Mouse (Mus musculus) embryonic facial prominence, embryonic 11.5 days (tissue): Measurements from ENCODE around the gene Agap2. TPM values are rescaled to one million over a fixed set of nuclear protein-coding genes. Genes with fewer than 3 reads are reported as not detected.

Experiments
- ATAC-seq: fragments of 200-750 bp; cut with Nextera tagmentation; replicated peaks from 2 replicates; pipeline ENCODE4 v1.8.0; 2017; ENCODE audit warnings: low read depth; ENCODE audit not compliant: insufficient number of reproducible peaks, low FRiP score, low TSS enrichment
- DNase-seq: peaks from one replicate; pipeline ENCODE4 v3.0.0-alpha.2; 2015; ENCODE audit warnings: low spot score
- H3K27ac ChIP-seq: fragments of 300-500 bp; sonication (generic); replicated peaks from 2 replicates; pipeline ENCODE4 v1.5.1; 2014; ENCODE audit warnings: mild to moderate bottlenecking, low read depth, low read length, control low read depth
- H3K27me3 ChIP-seq: fragments of 300-500 bp; sonication (generic); 2 replicates; pipeline ENCODE4 v1.6.1; 2014; ENCODE audit warnings: mild to moderate bottlenecking, low read length, moderate library complexity, mixed read lengths; ENCODE audit not compliant: control insufficient read depth, insufficient read depth
- H3K36me3 ChIP-seq: fragments of 300-500 bp; sonication (generic); replicated peaks from 2 replicates; pipeline ENCODE4 v1.6.1; 2014; ENCODE audit warnings: low read depth, mild to moderate bottlenecking, low read length, moderate library complexity, mixed read lengths; ENCODE audit not compliant: control insufficient read depth, insufficient read depth
- H3K4me1 ChIP-seq: fragments of 300-500 bp; sonication (generic); 2 replicates; pipeline ENCODE4 v1.6.1; 2014; ENCODE audit warnings: low read length, mixed read lengths; ENCODE audit not compliant: control insufficient read depth, insufficient read depth
- H3K4me2 ChIP-seq: fragments of 300-500 bp; sonication (generic); 2 replicates; pipeline ENCODE4 v1.6.1; 2014; ENCODE audit warnings: low read depth, mild to moderate bottlenecking, control low read depth, low read length, moderate library complexity
- H3K4me3 ChIP-seq: fragments of 300-500 bp; sonication (generic); 2 replicates; pipeline ENCODE4 v1.5.1; 2014; ENCODE audit warnings: low read depth, low read length, control low read depth
- H3K9ac ChIP-seq: fragments of 300-500 bp; sonication (generic); replicated peaks from 2 replicates; pipeline ENCODE4 v1.6.1; 2014; ENCODE audit warnings: mild to moderate bottlenecking, control low read depth, low read length
- H3K9me3 ChIP-seq: fragments of 300-500 bp; sonication (generic); replicated peaks from 2 replicates; pipeline ENCODE4 v1.6.1; 2016; ENCODE audit warnings: mild to moderate bottlenecking, low read length, inconsistent platforms, mixed read lengths; ENCODE audit not compliant: control insufficient read depth
- WGBS: fragments of 180-500 bp; shearing (Covaris S2); extraction: QIAGEN DNeasy Blood & Tissue Kit; methylation state at CpG from one replicate; pipeline ENCODE4 v1.1.7; 2014; 5-methylcytosine and 5-hydroxymethylcytosine counted together
- polyA plus RNA-seq: library from polyadenylated mRNA; unstranded; fragments of >200 nt; fragmentation: Nextera tagmentation; extraction: Ambion mirVana; gene quantifications from 2 replicates; pipeline ENCODE4 v1.2.1, GENCODE M21; 2014

Agap2 gene
- polyA plus RNA-seq: 0.80 and 0.95 TPM in 2 replicates

DNA sequence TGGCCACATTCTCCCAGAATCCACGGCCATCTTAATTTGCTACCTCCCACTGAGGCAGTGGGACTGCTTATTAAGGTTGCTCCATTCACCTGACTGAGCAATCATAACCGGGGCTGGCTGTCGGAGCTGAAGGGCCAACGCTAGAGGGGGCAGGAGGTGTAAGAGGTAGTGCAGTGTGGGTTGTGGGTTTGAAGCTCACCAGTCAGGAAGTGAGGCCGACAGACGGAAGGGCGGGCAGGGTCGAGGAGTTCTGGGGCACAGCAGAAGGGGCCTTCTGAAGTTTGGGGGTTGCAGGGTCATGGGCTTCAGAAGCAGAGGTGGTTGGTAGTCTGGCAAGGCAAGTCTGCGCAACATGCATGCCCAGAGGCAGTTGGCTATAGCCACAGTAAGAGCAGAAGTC lies at the start of gene Agap2:
TSS of gene Agap2 (plus strand) at position 205 of the 400 bp plus-strand sequence.
- 63% methylated on average over 9 of the region's 9 CpGs for WGBS
- no peaks in the 10 kb centered on the region for H3K36me3 ChIP-seq
- H3K9ac ChIP-seq: no peak within 1 kb of the TSS
- peaks cover 18% of the 10 kb centered on the region for H3K27me3 ChIP-seq
- no peak for ATAC-seq
- H3K4me3 ChIP-seq: no peak within 1 kb of the TSS
- H3K27ac ChIP-seq: no peak within 1 kb of the TSS
- DNase-seq: no peak
- no peaks in the 10 kb centered on the region for H3K9me3 ChIP-seq
- peaks cover 4% of the 10 kb centered on the region for H3K4me1 ChIP-seq
- H3K4me2 ChIP-seq: no peak within 1 kb of the TSS

DNA sequence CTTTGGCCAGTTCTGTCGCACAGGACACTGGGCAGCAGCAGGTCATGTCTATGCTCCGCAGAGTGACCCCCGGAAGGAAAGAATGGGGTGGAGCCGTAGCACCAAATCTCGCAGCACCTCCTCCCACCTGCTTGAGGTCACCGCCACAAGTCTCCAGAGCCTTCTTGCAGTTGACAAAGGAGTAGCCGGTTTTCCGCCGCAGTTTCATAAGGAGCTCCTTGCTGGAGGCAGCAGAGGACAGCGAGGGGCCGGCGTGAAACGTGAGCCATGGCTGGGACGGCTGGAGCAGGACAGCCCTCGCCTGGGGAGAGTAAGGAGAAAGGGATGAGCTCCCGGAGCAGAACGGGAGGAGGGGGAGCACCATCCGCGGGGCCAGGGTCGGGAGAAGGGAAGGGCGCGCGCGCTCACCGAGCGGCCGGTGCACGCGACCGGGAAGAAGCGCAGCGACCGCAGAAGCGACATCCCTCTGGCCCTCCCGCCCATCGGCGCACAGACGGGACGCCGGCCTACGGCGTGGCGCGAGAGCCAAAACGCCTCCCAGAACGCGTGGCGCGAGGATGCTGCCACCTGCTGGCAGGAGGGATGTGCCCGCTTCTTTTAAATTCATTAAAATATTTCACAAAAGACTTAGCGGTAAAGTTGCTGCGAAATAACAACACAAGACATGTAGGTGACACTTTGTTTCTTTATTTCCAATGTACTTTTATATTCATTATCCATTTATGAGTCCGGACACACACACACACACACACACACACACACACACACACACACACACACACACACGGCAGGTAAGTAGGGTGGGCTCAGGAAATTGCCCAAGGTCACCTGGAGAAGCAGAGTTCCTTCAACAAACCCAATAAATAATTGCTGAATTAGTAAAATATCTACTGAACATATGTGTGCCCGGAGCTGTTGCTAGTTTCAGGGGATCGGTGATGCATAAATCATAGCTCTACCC lies 44.5 kb upstream of the Agap2 start, which contains the start of gene Tsfm:
TSS of gene Tsfm (minus strand) at position 505 of the 961 bp plus-strand sequence.
- Histone ChIP-seq H3K36me3 (peaks cover 8% of the 10 kb centered on the region), H3K4me1 (no peaks in the 10 kb centered on the region), H3K27me3 (no peaks in the 10 kb centered on the region), H3K27ac (peak within 1 kb of the TSS; percentile 80), H3K4me2 (peak within 1 kb of the TSS; percentile 76), H3K9me3 (no peaks in the 10 kb centered on the region), H3K9ac (peak within 1 kb of the TSS; percentile 85), H3K4me3 (peak within 1 kb of the TSS; percentile 89)
- WGBS: 5% methylated on average over 56 of the region's 56 CpGs
- peak; percentile 95 for DNase-seq
- peak; percentile 86 for ATAC-seq

DNA sequence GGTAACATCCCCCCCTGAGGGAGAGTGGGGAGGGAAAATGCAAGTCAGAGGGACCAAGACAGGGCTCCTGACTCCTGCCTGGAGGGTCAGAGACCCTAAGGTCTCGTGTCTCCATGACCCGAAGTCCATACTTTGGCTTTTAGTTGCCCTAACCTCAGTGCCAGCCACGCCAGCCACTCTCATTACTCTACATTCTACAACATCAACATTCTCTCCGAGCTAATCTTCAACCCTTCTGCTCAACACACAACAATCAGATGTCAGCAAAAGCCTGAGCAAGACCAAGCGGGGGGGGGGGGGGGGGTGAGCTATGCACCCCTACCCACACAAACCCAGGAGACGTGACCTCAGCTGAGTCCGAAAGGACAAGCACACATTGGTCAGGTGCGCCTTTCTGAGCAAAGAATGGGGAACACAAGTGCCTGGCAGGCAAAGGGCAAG lies 41.8 kb upstream of the Agap2 start:
- ATAC-seq: no peak
- H3K4me1 ChIP-seq: no peaks in the 10 kb centered on the region

DNA sequence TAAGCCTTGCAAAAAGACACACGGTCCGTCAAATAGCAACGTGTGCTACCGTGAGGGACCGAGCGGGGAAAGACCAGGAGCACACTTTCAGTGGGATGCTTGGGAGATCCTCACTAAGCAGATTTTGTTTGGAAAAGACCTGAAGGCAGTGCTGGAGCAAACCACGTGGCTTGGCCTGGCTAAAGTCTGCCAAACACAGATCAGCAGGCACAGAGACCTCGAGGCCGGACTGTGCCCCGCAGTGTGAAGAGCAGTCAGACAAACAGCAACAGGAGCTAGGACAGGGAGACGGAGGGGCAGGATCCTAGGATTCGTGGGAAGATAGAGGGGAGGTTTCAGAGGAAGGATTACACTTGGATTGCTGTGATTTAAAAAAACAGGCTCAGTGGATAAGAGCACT lies 38.8 kb upstream of the Agap2 start:
- Histone ChIP-seq H3K9ac (no peak overlapping the region), H3K27ac (no peak overlapping the region), H3K36me3 (no peaks in the 10 kb centered on the region), H3K27me3 (no peaks in the 10 kb centered on the region), H3K4me1 (no peaks in the 10 kb centered on the region), H3K4me2 (no peak overlapping the region), H3K9me3 (no peaks in the 10 kb centered on the region), H3K4me3 (no peak overlapping the region)
- WGBS: 83% methylated on average over 12 of the region's 12 CpGs
- DNase-seq (no peak), ATAC-seq (no peak)

More for the DNA sequence above, 41.8 kb upstream of the Agap2 start:
- no peak overlapping the region for H3K9ac ChIP-seq
- 0 out of 2 replicates have a peak, but pooled peaks cover 2% of the 10 kb centered on the region for H3K36me3 ChIP-seq
- no peak overlapping the region for H3K4me2 ChIP-seq
- no peak overlapping the region for H3K4me3 ChIP-seq
- WGBS: 81% methylated on average over 8 of the region's 8 CpGs
- no peak overlapping the region for H3K27ac ChIP-seq
- H3K9me3 ChIP-seq: no peaks in the 10 kb centered on the region
- DNase-seq: no peak
- no peaks in the 10 kb centered on the region for H3K27me3 ChIP-seq

DNA sequence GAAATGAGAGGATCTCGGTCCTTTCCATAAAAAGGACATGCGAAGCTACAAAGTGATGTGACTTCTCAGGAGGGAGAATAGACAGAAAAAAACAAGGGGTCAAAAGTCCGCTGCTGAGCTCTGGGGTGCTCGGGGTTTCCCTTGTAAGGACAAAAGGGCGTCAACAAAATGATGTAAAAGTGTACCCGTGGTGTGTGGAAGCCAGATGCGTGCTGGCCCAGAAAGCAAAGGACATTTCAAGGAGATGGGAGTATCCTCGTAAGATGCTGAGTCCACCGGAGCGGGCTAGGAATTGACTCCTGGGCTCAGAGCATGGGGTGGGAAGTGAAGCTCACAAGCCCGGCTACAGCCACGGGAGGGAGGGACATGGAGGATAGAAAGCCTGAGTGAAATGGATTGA lies 37.4 kb upstream of the Agap2 start:
- Histone ChIP-seq H3K4me3 (no peak overlapping the region), H3K36me3 (no peaks in the 10 kb centered on the region)
- 80% methylated on average over 12 of the region's 12 CpGs for WGBS

DNA sequence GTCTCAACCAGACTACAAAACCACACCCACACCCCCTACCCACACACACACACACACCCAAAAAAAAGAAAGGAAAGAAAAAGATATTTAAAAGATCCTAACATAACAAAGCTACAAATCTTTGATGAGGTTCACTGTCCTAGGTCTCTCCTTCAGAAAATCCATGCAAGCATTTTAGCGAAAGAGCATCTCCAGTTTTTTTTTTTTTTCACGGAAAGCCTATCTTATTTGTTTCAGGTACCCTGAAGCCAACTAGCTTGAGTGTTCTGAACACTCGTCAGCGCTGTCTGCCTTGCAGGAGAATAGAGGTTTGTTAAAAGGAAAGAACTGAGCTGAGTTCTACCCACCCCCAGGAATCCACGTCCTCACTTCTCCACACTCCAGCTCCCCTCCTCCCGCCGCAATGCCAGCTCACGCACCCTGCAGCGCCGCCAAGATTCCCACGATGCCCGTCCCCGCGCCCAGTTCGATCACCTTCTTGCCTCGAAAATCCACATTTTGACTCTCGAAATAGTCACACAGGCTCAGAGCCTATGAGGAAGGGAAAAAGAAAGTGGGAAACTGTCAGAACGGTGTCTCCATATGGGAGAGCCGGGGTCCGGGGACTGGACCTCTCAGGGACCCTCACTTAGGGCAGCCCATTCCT lies 34.4 kb upstream of the Agap2 start:
- ATAC-seq (peak; percentile 44), DNase-seq (peak; percentile 16)
- H3K4me2 ChIP-seq: peak overlapping the region; percentile 85
- no peak overlapping the region for H3K27ac ChIP-seq
- peaks cover 3% of the 10 kb centered on the region for H3K36me3 ChIP-seq
- no peaks in the 10 kb centered on the region for H3K4me1 ChIP-seq
- H3K27me3 ChIP-seq: no peaks in the 10 kb centered on the region
- 2% methylated on average over 20 of the region's 20 CpGs for WGBS
- H3K9ac ChIP-seq: peak overlapping the region; percentile 72
- no peaks in the 10 kb centered on the region for H3K9me3 ChIP-seq
- peak overlapping the region; percentile 78 for H3K4me3 ChIP-seq

More for the DNA sequence above, 37.4 kb upstream of the Agap2 start:
- no peaks in the 10 kb centered on the region for H3K27me3 ChIP-seq
- no peaks in the 10 kb centered on the region for H3K9me3 ChIP-seq
- no peak overlapping the region for H3K4me2 ChIP-seq
- DNase-seq (no peak), ATAC-seq (no peak)
- no peak overlapping the region for H3K9ac ChIP-seq
- H3K4me1 ChIP-seq: no peaks in the 10 kb centered on the region
- H3K27ac ChIP-seq: no peak overlapping the region

DNA sequence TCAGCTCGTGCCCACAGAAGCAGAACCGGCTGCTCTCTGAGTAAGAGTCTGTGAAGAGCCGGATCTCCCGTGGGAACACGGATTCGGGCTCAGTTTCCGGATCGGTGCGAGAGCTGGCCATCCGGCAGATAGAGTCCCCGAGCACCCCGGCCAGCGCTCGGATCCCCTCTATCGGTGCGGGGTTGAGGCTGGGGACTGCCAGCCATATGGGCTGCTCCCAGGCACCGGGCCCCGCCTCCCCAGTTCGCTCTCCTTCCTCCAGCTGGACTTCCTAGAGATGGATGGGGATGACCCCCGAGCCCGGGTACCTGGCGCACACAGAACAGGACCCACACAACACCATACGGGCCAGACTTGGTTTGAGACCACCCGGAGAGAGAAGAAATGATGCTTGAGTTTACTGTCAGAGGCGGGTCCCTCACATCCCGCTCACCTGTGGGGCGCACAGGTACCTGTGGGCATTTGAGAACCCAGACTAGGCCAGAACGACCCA lies 33.8 kb upstream of the Agap2 start, which contains the start of the genes Mettl1 and Eef1akmt3:
TSS of gene Mettl1 (plus strand) at position 141 of the 493 bp plus-strand sequence.
TSS of gene Eef1akmt3 (minus strand) at position 240 of the 493 bp plus-strand sequence.
- no peak within 1 kb of the TSS; the same call in 1 of the 2 replicates for H3K27ac ChIP-seq
- peak within 1 kb of the TSS; percentile 78 for H3K4me3 ChIP-seq
- H3K36me3 ChIP-seq: peaks cover 3% of the 10 kb centered on the region
- peak within 1 kb of the TSS; percentile 72 for H3K9ac ChIP-seq
- peak; percentile 79 for ATAC-seq
- no peaks in the 10 kb centered on the region for H3K9me3 ChIP-seq
- H3K27me3 ChIP-seq: no peaks in the 10 kb centered on the region
- H3K4me1 ChIP-seq: no peaks in the 10 kb centered on the region
- DNase-seq: peak; percentile 55
- 0% methylated on average over 27 of the region's 28 CpGs for whole genome bisulfite sequencing
- H3K4me2 ChIP-seq: peak within 1 kb of the TSS; percentile 85
